Mouse (Mus musculus): ENCODE data around the gene Ppp1r3f.

Ppp1r3f gene

DNA sequence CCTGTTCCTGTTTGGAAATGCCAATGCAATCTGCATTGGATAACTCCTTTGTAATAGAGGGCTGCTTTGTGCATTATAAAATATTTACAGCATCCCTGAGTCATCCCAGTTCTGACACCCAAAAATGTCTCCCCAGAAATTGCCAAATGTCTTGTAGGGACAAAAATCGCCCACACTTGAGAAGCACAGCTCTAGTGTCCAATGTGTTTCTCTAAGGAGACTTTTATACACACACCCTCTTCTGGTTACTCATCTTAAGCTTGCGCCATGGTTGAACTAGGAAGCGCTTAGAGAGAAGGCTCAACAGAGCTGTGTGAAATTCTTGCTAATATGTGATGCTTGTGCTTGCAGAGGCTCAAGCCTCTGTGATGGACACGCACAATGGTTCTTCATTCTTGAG, 20.6 kb downstream of the Ppp1r3f start:
- DNase-seq (ENCODE audit: low spot score) = no peak

GRCm38 (mm10) chrX:7524961-7525360, 49.1 kb downstream of the Ppp1r3f start:
- no peak for DNase-seq (ENCODE audit: low spot score)

All from retina, embryonic 14.5 days (tissue).